Mouse (Mus musculus) embryonic facial prominence, embryonic 14.5 days (tissue): ENCODE data around the gene Tada2b. TPM values are rescaled to one million over a fixed set of nuclear protein-coding genes. Genes with fewer than 3 reads are reported as not detected.

Experiments
- ATAC-seq: fragments of 200-750 bp; cut with Nextera tagmentation; 2 replicates; pipeline ENCODE4 v1.8.0; 2017; ENCODE audit warnings: low read depth, moderate number of reproducible peaks, moderate TSS enrichment
- DNase-seq: peaks from one replicate; pipeline ENCODE4 v3.0.0-alpha.2; 2015; ENCODE audit warnings: low spot score
- H3K27ac ChIP-seq: fragments of 300-500 bp; sonication (generic); replicated peaks from 2 replicates; pipeline ENCODE4 v1.5.1; 2014; ENCODE audit warnings: low read depth, mild to moderate bottlenecking, low read length, moderate library complexity
- H3K27me3 ChIP-seq: fragments of 300-500 bp; sonication (generic); replicated peaks from 2 replicates; pipeline ENCODE4 v1.6.1; 2014; ENCODE audit warnings: low read length; ENCODE audit not compliant: control insufficient read depth, insufficient read depth
- H3K36me3 ChIP-seq: fragments of 300-500 bp; sonication (generic); 2 replicates; pipeline ENCODE4 v1.6.1; 2014; ENCODE audit warnings: low read length, mixed read lengths; ENCODE audit not compliant: control insufficient read depth, insufficient read depth
- H3K4me1 ChIP-seq: fragments of 300-500 bp; sonication (generic); 2 replicates; pipeline ENCODE4 v1.6.1; 2014; ENCODE audit warnings: antibody characterized with exemption, low read length; ENCODE audit not compliant: control insufficient read depth, insufficient read depth
- H3K4me2 ChIP-seq: fragments of 300-500 bp; sonication (generic); 2 replicates; pipeline ENCODE4 v1.6.1; 2014; ENCODE audit warnings: low read depth, mild to moderate bottlenecking, low read length, moderate library complexity, mixed read lengths
- H3K4me3 ChIP-seq: fragments of 300-500 bp; sonication (generic); 2 replicates; pipeline ENCODE4 v1.5.1; 2014; ENCODE audit warnings: low read depth, mild to moderate bottlenecking, low read length
- H3K9ac ChIP-seq: fragments of 300-500 bp; sonication (generic); 2 replicates; pipeline ENCODE4 v1.6.1; 2014; ENCODE audit warnings: low read depth, mild to moderate bottlenecking, low read length, moderate library complexity, mixed read lengths
- H3K9me3 ChIP-seq: fragments of 300-500 bp; sonication (generic); 2 replicates; pipeline ENCODE4 v1.6.1; 2016; ENCODE audit warnings: low read length; ENCODE audit not compliant: control insufficient read depth
- WGBS: fragments of 180-500 bp; shearing (Covaris S2); extraction: QIAGEN DNeasy Blood & Tissue Kit; methylation state at CpG from one replicate; pipeline ENCODE4 v1.1.7; 2014; 5-methylcytosine and 5-hydroxymethylcytosine counted together
- polyA plus RNA-seq: library from polyadenylated mRNA; unstranded; fragments of >200 nt; fragmentation: Nextera tagmentation; extraction: Ambion mirVana; gene quantifications from 2 replicates; pipeline ENCODE4 v1.2.1, GENCODE M21; 2014

The Tada2b gene
- polyA plus RNA-seq, 1 experiment from 2014 or later = 4.2 TPM

- ATAC-seq = no peak
- Histone ChIP-seq H3K4me3 (no peak overlapping the region), H3K9me3 (no peaks in the 10 kb centered on the region), H3K4me1 (peaks cover 1% of the 10 kb centered on the region), H3K36me3 (peaks cover 30% of the 10 kb centered on the region), H3K4me2 (no peak overlapping the region), H3K9ac (no peak overlapping the region), H3K27ac (no peak overlapping the region), H3K27me3 (no peaks in the 10 kb centered on the region)
- DNase-seq = no peak
- WGBS = 90% methylated on average over 3 of the region's 3 CpGs
Measured at GRCm38 (mm10) chr5:36477486-36477885, 6.6 kb downstream of the Tada2b start.

- ATAC-seq (peak; percentile 63; the same call in 1 of the 2 replicates), DNase-seq (peak; percentile 62)
- Histone ChIP-seq H3K4me1 (no peaks in the 10 kb centered on the region), H3K4me3 (no peak overlapping the region), H3K27me3 (no peaks in the 10 kb centered on the region), H3K4me2 (no peak overlapping the region), H3K36me3 (peaks cover 62% of the 10 kb centered on the region), H3K9me3 (no peaks in the 10 kb centered on the region), H3K27ac (no peak overlapping the region), H3K9ac (no peak overlapping the region)
- 78% methylated on average over 5 of the region's 5 CpGs for WGBS
Measured at GRCm38 (mm10) chr5:36474283-36474682, 9.8 kb downstream of the Tada2b start.

GRCm38 (mm10) chr5:36472876-36473655, 11.0 kb downstream of the Tada2b start:
- no peaks in the 10 kb centered on the region for H3K4me1 ChIP-seq
- H3K9ac ChIP-seq = no peak overlapping the region
- 87% methylated on average over 4 of the region's 4 CpGs for WGBS
- ATAC-seq (no peak), DNase-seq (no peak)
- no peak overlapping the region for H3K4me2 ChIP-seq
- no peak overlapping the region for H3K27ac ChIP-seq
- H3K36me3 ChIP-seq = peaks cover 64% of the 10 kb centered on the region
- no peak overlapping the region for H3K4me3 ChIP-seq
- no peaks in the 10 kb centered on the region for H3K27me3 ChIP-seq
- no peaks in the 10 kb centered on the region for H3K9me3 ChIP-seq

GRCm38 (mm10) chr5:36471206-36471605, 12.9 kb downstream of the Tada2b start:
- no peak overlapping the region for H3K9ac ChIP-seq
- H3K4me2 ChIP-seq = no peak overlapping the region
- WGBS = 95% methylated on average over 8 of the region's 8 CpGs
- ATAC-seq = no peak
- no peak for DNase-seq
- peaks cover 59% of the 10 kb centered on the region for H3K36me3 ChIP-seq
- no peak overlapping the region for H3K4me3 ChIP-seq
- H3K27ac ChIP-seq = no peak overlapping the region
- peaks cover 4% of the 10 kb centered on the region for H3K4me1 ChIP-seq
- no peaks in the 10 kb centered on the region for H3K27me3 ChIP-seq
- H3K9me3 ChIP-seq = no peaks in the 10 kb centered on the region

- DNase-seq = no peak
- 27% methylated on average over 8 of the region's 8 CpGs for WGBS
- Histone ChIP-seq H3K9me3 (no peaks in the 10 kb centered on the region), H3K27ac (no peak overlapping the region), H3K9ac (peak overlapping the region; percentile 78), H3K4me2 (peak overlapping the region; percentile 93), H3K27me3 (no peaks in the 10 kb centered on the region), H3K4me1 (peaks cover 9% of the 10 kb centered on the region), H3K36me3 (peaks cover 18% of the 10 kb centered on the region), H3K4me3 (peak overlapping the region; percentile 68)
- ATAC-seq = no peak
Measured at GRCm38 (mm10) chr5:36465889-36466288, 18.2 kb downstream of the Tada2b start.

GRCm38 (mm10) chr5:36464709-36465661, 19.1 kb downstream of the Tada2b start, which contains the start of gene Grpel1:
TSS of gene Grpel1 (plus strand) at chr5:36464998.
- 1% methylated on average over 52 of the region's 68 CpGs for WGBS

GRCm38 (mm10) chr5:36463391-36463790, 20.7 kb downstream of the Tada2b start:
- Histone ChIP-seq H3K9me3 (no peaks in the 10 kb centered on the region), H3K27me3 (no peaks in the 10 kb centered on the region), H3K4me3 (no peak overlapping the region), H3K4me1 (peaks cover 9% of the 10 kb centered on the region), H3K36me3 (no peaks in the 10 kb centered on the region), H3K27ac (no peak overlapping the region), H3K9ac (no peak overlapping the region), H3K4me2 (no peak overlapping the region; the same call in 1 of the 2 replicates)
- 49% methylated on average over 5 of the region's 5 CpGs for WGBS
- ATAC-seq (no peak), DNase-seq (peak; percentile 57)

More at GRCm38 (mm10) chr5:36464709-36465661, 19.1 kb downstream of the Tada2b start, which contains the start of gene Grpel1:
- no peaks in the 10 kb centered on the region for H3K27me3 ChIP-seq
- no peaks in the 10 kb centered on the region for H3K9me3 ChIP-seq
- H3K4me3 ChIP-seq = peak within 1 kb of the TSS; percentile 68
- peak within 1 kb of the TSS; percentile 78 for H3K9ac ChIP-seq
- H3K4me2 ChIP-seq = peak within 1 kb of the TSS; percentile 93
- peaks cover 9% of the 10 kb centered on the region for H3K36me3 ChIP-seq
- peak; percentile 97 for ATAC-seq
- H3K4me1 ChIP-seq = peaks cover 9% of the 10 kb centered on the region
- DNase-seq = peak; percentile 100
- H3K27ac ChIP-seq = no peak within 1 kb of the TSS; the same call in 1 of the 2 replicates

- Histone ChIP-seq H3K36me3 (no peaks in the 10 kb centered on the region), H3K4me3 (no peak overlapping the region), H3K4me1 (peaks cover 9% of the 10 kb centered on the region), H3K27ac (no peak overlapping the region), H3K9me3 (no peaks in the 10 kb centered on the region), H3K4me2 (no peak overlapping the region), H3K9ac (no peak overlapping the region), H3K27me3 (no peaks in the 10 kb centered on the region)
- DNase-seq = peak; percentile 44
- 14% methylated on average over 7 of the region's 7 CpGs for WGBS
- ATAC-seq = no peak
Measured at GRCm38 (mm10) chr5:36462810-36463209, 21.3 kb downstream of the Tada2b start.
